ENCODE assay signal across 7 mouse cellular contexts in the genomic region with DNA sequence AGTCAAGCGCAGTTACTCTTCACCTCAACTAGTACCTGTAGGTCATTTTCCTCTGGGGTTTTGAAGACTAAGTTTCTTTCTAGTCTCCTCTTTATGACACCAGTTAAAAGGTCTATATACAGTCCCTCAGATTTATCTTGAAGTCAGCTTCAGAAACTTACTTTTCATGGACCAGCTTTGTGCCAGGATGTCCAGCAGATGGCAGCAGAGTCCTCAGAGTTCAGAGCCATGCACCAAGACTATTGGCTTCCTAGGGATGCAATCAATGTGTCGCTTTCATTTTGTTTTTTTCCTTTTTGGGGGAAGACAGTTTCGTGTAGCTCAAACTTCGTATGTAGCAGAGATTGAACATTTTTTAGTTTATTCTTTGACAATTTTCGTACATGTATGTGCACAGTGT. TPM values are rescaled to one million over a fixed set of nuclear protein-coding genes. Genes with fewer than 3 reads are reported as not detected.
DNase-seq lines count a peak whose midpoint lies in the region; ATAC-seq lines count a peak whose summit lies in the region.

No protein-coding gene starts in this region.

- peak; percentile 53 for DNase-seq in T-cell, adult 2 months (ENCODE audit: low spot score)
- DNase-seq in cerebellum, adult 18-20 months, result peak; percentile 61 to 73
- DNase-seq in forelimb bud, embryonic 11.5 days (ENCODE audit: low read depth, low spot score), result peak; percentile 83
- peak; percentile 56 for DNase-seq in layer of hippocampus, adult 9-11 months
- DNase-seq in lung, postnatal 36 days, result peak; percentile 82
- peak; percentile 91 for DNase-seq in right cerebral cortex, postnatal 4 days

- peaks cover 43% of the 10 kb centered on the region for H3K36me3 ChIP-seq in hindbrain, embryonic 12.5 days

- H3K9ac ChIP-seq in hindbrain, embryonic 12.5 days, result no peak overlapping the region

- peaks cover 4% of the 10 kb centered on the region; the same call in 1 of the 2 replicates for H3K4me1 ChIP-seq in hindbrain, embryonic 12.5 days

- 35% methylated on average over 5 of the region's 5 CpGs for WGBS in hindbrain, embryonic 12.5 days

- 0 out of 2 replicates have a peak, but pooled peaks have one; percentile 60 for ATAC-seq in hindbrain, embryonic 12.5 days (ENCODE audit: low FRiP score)

- H3K4me3 ChIP-seq in hindbrain, embryonic 12.5 days, result no peak overlapping the region

- no peaks in the 10 kb centered on the region for H3K9me3 ChIP-seq in hindbrain, embryonic 12.5 days (replicated peaks)

- H3K27ac ChIP-seq in hindbrain, embryonic 12.5 days, result no peak overlapping the region

- no peak overlapping the region for H3K4me2 ChIP-seq in hindbrain, embryonic 12.5 days (replicated peaks)

- H3K27me3 ChIP-seq in hindbrain, embryonic 12.5 days, result no peaks in the 10 kb centered on the region

RNA-seq across cellular contexts. Expression of gene 4930590J08Rik, which starts 1.1 kb away (rescaled TPM):
- polyA plus RNA-seq in hindbrain, embryonic 12.5 days (2016; fragmentation: Nextera tagmentation; extraction: Ambion mirVana), result 0.63 and 1.2 TPM in 2 replicates

RNA-seq across cellular contexts. Expression of gene Ccdc174, which starts 23.7 kb away (rescaled TPM):
- polyA plus RNA-seq in hindbrain, embryonic 12.5 days (2016; fragmentation: Nextera tagmentation; extraction: Ambion mirVana), result 54.8 and 58.3 TPM in 2 replicates
